Mouse (Mus musculus) C2C12 (cell line): ENCODE results near the gene Myo15.

ENCODE experiments used
- CEBPB ChIP-seq: IDR thresholded peaks from one replicate; pipeline ENCODE4 v1.6.1; 2011; ENCODE audit warnings: low read depth, mild to moderate bottlenecking, control low read depth, moderate library complexity
- CTCF ChIP-seq: IDR thresholded peaks from one replicate; pipeline ENCODE4 v1.5.1; 2011; ENCODE audit not compliant: control insufficient read depth, insufficient read depth, insufficient read length
- FOSL1 ChIP-seq: IDR thresholded peaks from one replicate; pipeline ENCODE4 v1.8.0; 2011; ENCODE audit warnings: mild to moderate bottlenecking, low read length; ENCODE audit not compliant: poor library complexity, insufficient read depth, severe bottlenecking
- MAX ChIP-seq: IDR thresholded peaks from one replicate; pipeline ENCODE4 v1.6.1; 2011; ENCODE audit warnings: mild to moderate bottlenecking, control low read depth
- MYOD1 ChIP-seq: IDR thresholded peaks from one replicate; pipeline ENCODE4 v1.6.1; 2011; ENCODE audit warnings: low read depth; ENCODE audit not compliant: control insufficient read depth, insufficient read length
- USF1 ChIP-seq: IDR thresholded peaks from one replicate; pipeline ENCODE4 v1.6.1; 2011; ENCODE audit warnings: low read depth, mild to moderate bottlenecking, control low read depth, moderate library complexity

DNA sequence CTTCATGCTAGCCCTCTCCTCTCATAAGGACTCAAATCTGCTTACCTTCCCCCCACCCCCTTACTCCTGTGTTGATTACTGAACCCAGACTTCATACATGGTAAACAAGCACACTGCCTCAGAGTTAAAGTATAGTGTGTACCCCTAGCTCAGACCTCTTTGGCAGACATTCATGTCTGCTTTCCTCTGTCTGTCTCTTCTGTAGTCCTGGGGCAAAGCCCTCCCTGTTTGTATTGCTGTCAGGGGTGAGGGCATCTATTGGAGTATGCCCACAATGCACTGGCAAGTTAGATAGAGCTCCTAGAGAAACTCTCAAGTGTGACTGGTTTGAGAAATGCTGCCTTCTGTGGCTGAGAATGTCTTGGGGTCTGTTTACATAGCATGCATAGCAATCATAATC lies 84.0 kb downstream of the Myo15 start:
- TF ChIP-seq USF1 (no peak), CTCF (no peak), FOSL1 (no peak), CEBPB (no peak), MYOD1 (no peak), MAX (no peak)
